Mouse (Mus musculus): ENCODE measurements around the gene Gm10491. TPM values are rescaled to one million over a fixed set of nuclear protein-coding genes. Genes with fewer than 3 reads are reported as not detected.

Gm10491 gene
- polyA plus RNA-seq, 1 experiment from 2014 or later: not detected

DNA sequence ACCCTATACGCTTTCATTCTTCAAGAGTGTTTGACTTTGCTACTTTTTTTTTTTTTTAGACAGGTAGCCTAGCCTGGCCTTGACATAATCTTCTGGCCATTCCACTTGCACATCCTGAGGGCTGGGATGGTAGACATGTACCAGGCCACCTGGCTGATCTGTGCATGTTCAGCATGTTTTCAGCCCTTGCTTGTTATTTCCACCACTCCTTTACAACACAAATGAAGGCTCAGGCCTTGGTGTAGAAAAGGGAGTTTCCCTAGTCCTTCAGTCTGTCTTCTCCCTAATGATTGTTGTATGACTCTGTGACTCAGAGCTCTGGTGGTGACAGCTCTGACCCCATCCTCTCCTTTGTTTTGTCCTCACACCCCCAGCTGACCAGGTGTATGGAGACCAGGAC, 40.5 kb downstream of the Gm10491 start:
- no peak overlapping the region for H3K27ac ChIP-seq (ENCODE audit: low read depth, low read length)
- no peak for DNase-seq (ENCODE audit: low spot score)
- WGBS: 100% methylated on average over 1 of the region's 1 CpGs
- H3K9me3 ChIP-seq (ENCODE audit: control insufficient read depth, low read length): no peaks in the 10 kb centered on the region
- ATAC-seq (ENCODE audit: low FRiP score): no peak
- no peaks in the 10 kb centered on the region for H3K27me3 ChIP-seq (ENCODE audit: control insufficient read depth, insufficient read depth, low read length)
- no peak overlapping the region for H3K4me3 ChIP-seq (ENCODE audit: low read depth, low read length)
- H3K9ac ChIP-seq (ENCODE audit: low read depth, low read length): no peak overlapping the region
- no peaks in the 10 kb centered on the region for H3K36me3 ChIP-seq (ENCODE audit: control insufficient read depth, insufficient read depth, low read length)
- no peak overlapping the region for H3K4me2 ChIP-seq (replicated peaks; ENCODE audit: low read depth, low read length)
- no peaks in the 10 kb centered on the region for H3K4me1 ChIP-seq (replicated peaks; ENCODE audit: control insufficient read depth, insufficient read depth, low read length)

DNA sequence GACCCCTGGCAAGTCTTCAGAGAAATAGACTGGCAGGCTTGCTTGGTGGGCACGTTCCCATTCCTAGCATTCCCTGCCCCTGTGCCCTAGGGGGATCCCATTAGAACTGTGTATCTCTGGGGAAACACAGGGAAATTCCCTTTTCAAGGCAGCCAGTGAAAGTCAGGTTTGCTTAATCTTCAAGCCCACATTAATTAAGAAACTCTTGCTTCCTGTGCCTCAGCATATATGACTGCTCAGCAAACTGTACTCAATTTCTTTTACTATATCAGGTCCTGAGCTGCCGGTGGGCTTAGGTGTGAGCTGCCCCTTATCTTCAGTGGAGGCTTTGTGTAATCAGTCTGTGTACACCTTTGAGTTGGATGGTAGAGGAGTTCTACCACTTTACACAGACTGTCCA, 41.8 kb downstream of the Gm10491 start:
- Histone ChIP-seq H3K9ac (ENCODE audit: low read depth, low read length) (no peak overlapping the region), H3K27me3 (ENCODE audit: control insufficient read depth, insufficient read depth, low read length) (no peaks in the 10 kb centered on the region), H3K27ac (ENCODE audit: low read depth, low read length) (no peak overlapping the region), H3K4me3 (ENCODE audit: low read depth, low read length) (no peak overlapping the region), H3K4me2 (replicated peaks; ENCODE audit: low read depth, low read length) (no peak overlapping the region), H3K4me1 (replicated peaks; ENCODE audit: control insufficient read depth, insufficient read depth, low read length) (no peaks in the 10 kb centered on the region), H3K9me3 (ENCODE audit: control insufficient read depth, low read length) (no peaks in the 10 kb centered on the region), H3K36me3 (ENCODE audit: control insufficient read depth, insufficient read depth, low read length) (no peaks in the 10 kb centered on the region)
- no peak for ATAC-seq (ENCODE audit: low FRiP score)
- DNase-seq (ENCODE audit: low spot score): no peak
- 81% methylated on average over 2 of the region's 2 CpGs for WGBS

DNA sequence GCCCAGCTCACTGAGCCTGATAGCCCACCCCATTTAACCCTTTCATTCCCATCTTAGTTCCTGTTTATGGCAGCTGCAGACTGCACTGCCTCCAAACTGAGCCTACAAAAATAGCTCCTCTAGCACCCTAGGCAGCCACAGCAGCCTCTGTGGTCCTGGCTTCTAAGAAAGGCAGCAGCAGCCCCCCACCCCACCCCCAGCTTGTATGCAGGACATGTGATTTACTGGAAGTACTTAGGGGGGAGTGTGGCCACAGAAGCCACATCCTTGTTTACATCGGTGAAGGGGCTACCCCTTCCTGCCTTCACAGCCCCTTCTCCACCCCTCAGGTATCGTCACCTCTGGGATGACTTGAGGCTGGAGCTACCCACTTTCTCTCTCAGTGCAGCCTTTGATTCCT, 42.3 kb downstream of the Gm10491 start:
- no peak for ATAC-seq (ENCODE audit: low FRiP score)
- no peak overlapping the region for H3K4me2 ChIP-seq (replicated peaks; ENCODE audit: low read depth, low read length)
- H3K27me3 ChIP-seq (ENCODE audit: control insufficient read depth, insufficient read depth, low read length): no peaks in the 10 kb centered on the region
- no peaks in the 10 kb centered on the region for H3K9me3 ChIP-seq (ENCODE audit: control insufficient read depth, low read length)
- DNase-seq (ENCODE audit: low spot score): no peak
- WGBS: 70% methylated on average over 2 of the region's 2 CpGs
- no peaks in the 10 kb centered on the region for H3K36me3 ChIP-seq (ENCODE audit: control insufficient read depth, insufficient read depth, low read length)
- H3K4me1 ChIP-seq (replicated peaks; ENCODE audit: control insufficient read depth, insufficient read depth, low read length): no peaks in the 10 kb centered on the region
- H3K4me3 ChIP-seq (ENCODE audit: low read depth, low read length): no peak overlapping the region
- no peak overlapping the region for H3K27ac ChIP-seq (ENCODE audit: low read depth, low read length)
- no peak overlapping the region for H3K9ac ChIP-seq (ENCODE audit: low read depth, low read length)

DNA sequence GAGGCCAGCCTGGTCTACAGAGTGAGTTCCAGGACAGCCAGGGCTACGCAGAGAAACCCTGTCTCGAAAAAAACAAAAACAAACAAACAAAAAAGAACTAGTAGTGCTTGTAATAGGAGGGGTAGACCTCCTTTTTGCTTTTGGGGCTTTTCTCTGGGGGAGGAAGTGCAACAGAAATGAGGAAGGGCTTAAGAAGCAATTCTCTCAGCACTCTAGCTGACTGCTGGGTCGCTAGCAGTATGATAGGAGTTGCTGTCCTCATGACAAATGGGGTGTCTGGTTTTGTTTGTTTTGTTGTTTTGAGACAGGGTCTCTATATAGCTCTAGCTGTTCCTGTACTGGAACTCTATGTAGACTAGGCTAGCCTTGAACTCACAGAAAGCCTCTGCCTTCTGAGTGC, 43.1 kb downstream of the Gm10491 start:
- Histone ChIP-seq H3K9me3 (ENCODE audit: control insufficient read depth, low read length) (no peaks in the 10 kb centered on the region), H3K4me2 (replicated peaks; ENCODE audit: low read depth, low read length) (no peak overlapping the region), H3K4me3 (ENCODE audit: low read depth, low read length) (no peak overlapping the region), H3K4me1 (replicated peaks; ENCODE audit: control insufficient read depth, insufficient read depth, low read length) (no peaks in the 10 kb centered on the region), H3K36me3 (ENCODE audit: control insufficient read depth, insufficient read depth, low read length) (no peaks in the 10 kb centered on the region), H3K9ac (ENCODE audit: low read depth, low read length) (no peak overlapping the region), H3K27me3 (ENCODE audit: control insufficient read depth, insufficient read depth, low read length) (no peaks in the 10 kb centered on the region), H3K27ac (ENCODE audit: low read depth, low read length) (no peak overlapping the region)
- DNase-seq (ENCODE audit: low spot score) (no peak), ATAC-seq (ENCODE audit: low FRiP score) (no peak)
- 79% methylated on average over 3 of the region's 3 CpGs for WGBS

DNA sequence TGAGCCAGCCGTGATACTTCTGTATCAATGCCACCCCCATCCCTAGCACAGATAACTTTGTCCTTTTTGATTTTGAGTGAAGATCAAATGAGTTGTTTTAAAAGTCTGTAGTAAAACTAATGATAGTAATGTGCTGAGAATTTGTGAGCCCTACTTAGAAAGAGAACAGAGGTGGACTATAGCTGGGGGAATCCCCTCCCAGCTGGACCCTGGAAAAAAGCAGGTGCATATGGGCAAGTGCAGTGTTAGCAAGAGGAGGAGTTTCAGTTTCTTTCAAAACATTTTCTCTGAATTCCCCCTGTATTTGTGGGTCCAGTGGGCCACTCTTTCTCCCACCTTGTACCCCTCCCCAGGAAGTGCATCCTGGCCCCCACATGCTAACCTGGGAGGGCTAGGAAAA, 44.5 kb downstream of the Gm10491 start:
- H3K4me3 ChIP-seq (ENCODE audit: low read depth, low read length): no peak overlapping the region
- no peak overlapping the region for H3K4me2 ChIP-seq (replicated peaks; ENCODE audit: low read depth, low read length)
- DNase-seq (ENCODE audit: low spot score) (no peak), ATAC-seq (ENCODE audit: low FRiP score) (no peak)
- H3K9ac ChIP-seq (ENCODE audit: low read depth, low read length): no peak overlapping the region
- H3K4me1 ChIP-seq (replicated peaks; ENCODE audit: control insufficient read depth, insufficient read depth, low read length): no peaks in the 10 kb centered on the region
- no peak overlapping the region for H3K27ac ChIP-seq (ENCODE audit: low read depth, low read length)
- H3K36me3 ChIP-seq (ENCODE audit: control insufficient read depth, insufficient read depth, low read length): no peaks in the 10 kb centered on the region
- H3K27me3 ChIP-seq (ENCODE audit: control insufficient read depth, insufficient read depth, low read length): no peaks in the 10 kb centered on the region
- H3K9me3 ChIP-seq (ENCODE audit: control insufficient read depth, low read length): no peaks in the 10 kb centered on the region
- WGBS: 88% methylated on average over 1 of the region's 1 CpGs

DNA sequence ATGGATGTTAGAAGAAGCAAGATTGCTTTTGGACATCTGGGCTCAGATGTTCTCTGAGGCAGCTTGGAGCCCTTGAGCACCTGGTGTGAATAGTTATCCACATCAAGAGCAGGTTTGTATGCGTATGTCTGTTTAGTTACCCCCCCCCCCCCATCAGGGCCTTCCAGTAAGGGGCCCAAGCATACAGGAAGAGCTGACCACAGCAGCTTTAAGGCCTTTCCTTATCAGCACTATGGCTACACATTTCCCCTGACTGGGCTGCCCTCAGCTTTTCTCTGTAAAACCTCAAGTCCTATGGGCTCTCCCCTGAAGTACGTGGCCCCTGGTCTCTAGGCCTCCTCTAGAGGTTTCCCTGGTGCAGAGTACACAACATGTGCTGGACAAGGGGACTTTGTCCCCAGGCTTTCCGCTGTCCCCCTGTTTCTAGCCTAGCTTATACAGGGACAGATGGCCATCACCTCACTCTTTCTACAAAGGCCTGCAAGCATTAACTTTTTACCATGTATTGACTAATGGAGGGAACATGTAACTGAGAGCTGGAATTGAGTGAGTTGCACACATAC, 48.4 kb downstream of the Gm10491 start:
- Histone ChIP-seq H3K27ac (ENCODE audit: low read depth, low read length) (no peak overlapping the region), H3K9me3 (ENCODE audit: control insufficient read depth, low read length) (no peaks in the 10 kb centered on the region), H3K9ac (ENCODE audit: low read depth, low read length) (no peak overlapping the region), H3K4me3 (ENCODE audit: low read depth, low read length) (no peak overlapping the region), H3K27me3 (ENCODE audit: control insufficient read depth, insufficient read depth, low read length) (no peaks in the 10 kb centered on the region), H3K36me3 (ENCODE audit: control insufficient read depth, insufficient read depth, low read length) (no peaks in the 10 kb centered on the region), H3K4me2 (replicated peaks; ENCODE audit: low read depth, low read length) (no peak overlapping the region), H3K4me1 (replicated peaks; ENCODE audit: control insufficient read depth, insufficient read depth, low read length) (no peaks in the 10 kb centered on the region)
- 88% methylated on average over 3 of the region's 3 CpGs for WGBS
- DNase-seq (ENCODE audit: low spot score) (no peak), ATAC-seq (ENCODE audit: low FRiP score) (no peak)

Other genes starting within 250 kb of the Gm10491 start
- gene Plp2, start 236.4 kb downstream of the Gm10491 start, polyA plus RNA-seq (2014; fragmentation: Nextera tagmentation; extraction: Ambion mirVana): 45.7 and 49.3 TPM in 2 replicates
- 0.07 and 0.25 TPM in 2 replicates for gene Magix, start 226.6 kb downstream of the Gm10491 start, polyA plus RNA-seq (2014; fragmentation: Nextera tagmentation; extraction: Ambion mirVana)
- 35.6 and 47.7 TPM in 2 replicates for gene Gpkow, start 210.7 kb downstream of the Gm10491 start, polyA plus RNA-seq (2014; fragmentation: Nextera tagmentation; extraction: Ambion mirVana)
- gene Wdr45, start 193.5 kb downstream of the Gm10491 start, polyA plus RNA-seq (2014; fragmentation: Nextera tagmentation; extraction: Ambion mirVana): 16.1 and 18.7 TPM in 2 replicates
- not detected in 2 replicates for gene Gm45208, start 185.6 kb downstream of the Gm10491 start, polyA plus RNA-seq (2014; fragmentation: Nextera tagmentation; extraction: Ambion mirVana)
- gene Praf2, start 179.4 kb downstream of the Gm10491 start, polyA plus RNA-seq (2014; fragmentation: Nextera tagmentation; extraction: Ambion mirVana): 98.3 and 108 TPM in 2 replicates
- 19.9 and 21.5 TPM in 2 replicates for gene Ccdc120, start 156.9 kb downstream of the Gm10491 start, polyA plus RNA-seq (2014; fragmentation: Nextera tagmentation; extraction: Ambion mirVana)
- 18.5 and 21.7 TPM in 2 replicates for gene Tfe3, start 145.3 kb downstream of the Gm10491 start, polyA plus RNA-seq (2014; fragmentation: Nextera tagmentation; extraction: Ambion mirVana)
- 46.1 and 53.6 TPM in 2 replicates for gene Gripap1, start 118.1 kb downstream of the Gm10491 start, polyA plus RNA-seq (2014; fragmentation: Nextera tagmentation; extraction: Ambion mirVana)
- gene Kcnd1, start 85.5 kb downstream of the Gm10491 start, polyA plus RNA-seq (2014; fragmentation: Nextera tagmentation; extraction: Ambion mirVana): 1.6 and 2.2 TPM in 2 replicates
- 32.4 and 37.5 TPM in 2 replicates for gene Otud5, start 66.5 kb downstream of the Gm10491 start, polyA plus RNA-seq (2014; fragmentation: Nextera tagmentation; extraction: Ambion mirVana)
- gene Pim2, start 29.6 kb downstream of the Gm10491 start, polyA plus RNA-seq (2014; fragmentation: Nextera tagmentation; extraction: Ambion mirVana): 6.4 and 7.1 TPM in 2 replicates
- gene Slc35a2, start 23.8 kb downstream of the Gm10491 start, polyA plus RNA-seq (2014; fragmentation: Nextera tagmentation; extraction: Ambion mirVana): 11.5 and 13.3 TPM in 2 replicates
- 155 and 161 TPM in 2 replicates for gene Pqbp1, start 8.6 kb downstream of the Gm10491 start, polyA plus RNA-seq (2014; fragmentation: Nextera tagmentation; extraction: Ambion mirVana)
- gene Timm17b, start 8.5 kb downstream of the Gm10491 start, polyA plus RNA-seq (2014; fragmentation: Nextera tagmentation; extraction: Ambion mirVana): 168 and 179 TPM in 2 replicates
- gene Gm10490, start 1.7 kb upstream of the Gm10491 start, polyA plus RNA-seq (2014; fragmentation: Nextera tagmentation; extraction: Ambion mirVana): not detected in 2 replicates
- gene Pcsk1n, start 12.0 kb upstream of the Gm10491 start, polyA plus RNA-seq (2014; fragmentation: Nextera tagmentation; extraction: Ambion mirVana): 23.9 and 25.9 TPM in 2 replicates
- gene Eras, start 20.8 kb upstream of the Gm10491 start, polyA plus RNA-seq (2014; fragmentation: Nextera tagmentation; extraction: Ambion mirVana): not detected in 2 replicates
- gene Hdac6, start 40.1 kb upstream of the Gm10491 start, polyA plus RNA-seq (2014; fragmentation: Nextera tagmentation; extraction: Ambion mirVana): 46.0 and 48.5 TPM in 2 replicates
- gene Gata1, start 70.2 kb upstream of the Gm10491 start, polyA plus RNA-seq (2014; fragmentation: Nextera tagmentation; extraction: Ambion mirVana): 3.9 and 4.9 TPM in 2 replicates
- gene Glod5, start 110.7 kb upstream of the Gm10491 start, polyA plus RNA-seq (2014; fragmentation: Nextera tagmentation; extraction: Ambion mirVana): not detected in 2 replicates
- 59.8 and 68.7 TPM in 2 replicates for gene Suv39h1, start 166.9 kb upstream of the Gm10491 start, polyA plus RNA-seq (2014; fragmentation: Nextera tagmentation; extraction: Ambion mirVana)
- 0.49 and 0.91 TPM in 2 replicates for gene Was, start 182.7 kb upstream of the Gm10491 start, polyA plus RNA-seq (2014; fragmentation: Nextera tagmentation; extraction: Ambion mirVana)
- 25.6 and 30.8 TPM in 2 replicates for gene Wdr13, start 225.1 kb upstream of the Gm10491 start, polyA plus RNA-seq (2014; fragmentation: Nextera tagmentation; extraction: Ambion mirVana)
- gene Rbm3, start 238.0 kb upstream of the Gm10491 start, polyA plus RNA-seq (2014; fragmentation: Nextera tagmentation; extraction: Ambion mirVana): 450 and 452 TPM in 2 replicates

All from hindbrain, embryonic 11.5 days (tissue).